Mouse (Mus musculus) lung, postnatal 0 days (tissue): ENCODE data around the gene Efhb.

Experiments
- CTCF ChIP-seq: IDR thresholded peaks from 2 replicates; pipeline ENCODE4 v1.5.1; 2016; ENCODE audit warnings: antibody characterized with exemption, mild to moderate bottlenecking
- EP300 ChIP-seq: IDR thresholded peaks from 2 replicates; pipeline ENCODE4 v1.6.1; 2016; ENCODE audit warnings: antibody characterized with exemption, mild to moderate bottlenecking, control low read depth

DNA sequence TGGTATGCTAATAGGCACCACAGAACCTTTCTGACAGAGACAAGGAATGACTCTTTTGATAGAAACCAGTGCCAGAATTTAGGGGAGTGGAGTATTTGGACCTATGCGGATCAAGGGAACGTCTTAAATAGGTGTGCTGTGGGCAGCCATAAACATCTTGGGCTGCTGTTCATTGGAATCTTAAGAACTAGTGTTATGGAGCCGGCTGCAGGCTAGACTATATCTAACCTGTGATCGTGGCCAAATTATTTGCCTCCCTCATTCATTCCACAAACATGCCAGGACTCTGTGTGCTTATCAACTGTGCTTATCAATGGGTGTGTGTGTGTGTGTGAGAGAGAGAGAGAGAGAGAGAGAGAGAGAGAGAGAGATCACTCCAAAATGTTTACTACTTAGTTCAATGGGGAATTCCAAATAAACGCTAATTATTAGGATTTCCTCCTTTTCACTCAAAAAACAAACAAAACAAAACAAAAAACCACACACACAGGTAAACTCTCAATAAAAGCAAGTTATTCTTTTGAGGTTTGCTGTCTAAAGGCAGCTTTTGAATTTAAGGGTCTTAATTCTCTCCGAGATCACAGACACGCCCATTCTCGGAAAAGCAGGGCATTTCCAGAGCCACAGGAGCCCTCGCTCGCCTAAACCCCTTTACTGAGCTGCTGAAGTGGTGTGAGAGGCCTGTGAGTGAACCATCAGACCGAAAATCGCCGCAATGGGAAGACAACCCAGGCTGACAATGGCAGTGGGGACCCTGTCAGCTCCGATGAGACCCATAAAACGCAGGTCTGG is 15.1 kb upstream of the Efhb start:
- no peak for TF ChIP-seq CTCF
- TF ChIP-seq EP300 = no peak
